Mouse (Mus musculus): ENCODE results near the gene Dcst1.

Gene Dcst1

GRCm38 (mm10) chr3:89339416-89339815 lies 25.6 kb downstream of the Dcst1 start:
- peak overlapping the region; percentile 88 for H3K4me3 ChIP-seq (replicated peaks; ENCODE audit: low read length)
- peak; percentile 100 for TF ChIP-seq CTCF (conservative IDR thresholded peaks at IDR 0.05; ENCODE audit: low read length)
- no peak for TF ChIP-seq POU5F1 (IDR thresholded peaks at IDR 0.05; ENCODE audit: borderline replicate concordance, low read length)
- peaks cover 59% of the 10 kb centered on the region for H3K4me1 ChIP-seq (replicated peaks; ENCODE audit: low read depth, low read length)
- H3K36me3 ChIP-seq (ENCODE audit: insufficient read depth, low read length), result peaks cover 49% of the 10 kb centered on the region
- peaks cover 9% of the 10 kb centered on the region for H3K27me3 ChIP-seq (ENCODE audit: insufficient read depth, low read length)
- no peaks in the 10 kb centered on the region for H3K9me3 ChIP-seq (ENCODE audit: low read length)

- H3K4me3 ChIP-seq (replicated peaks; ENCODE audit: low read length), result peak within 1 kb of the TSS; percentile 88
- no peak for TF ChIP-seq CTCF (conservative IDR thresholded peaks at IDR 0.05; ENCODE audit: low read length)
- H3K36me3 ChIP-seq (ENCODE audit: insufficient read depth, low read length), result peaks cover 49% of the 10 kb centered on the region
- H3K4me1 ChIP-seq (replicated peaks; ENCODE audit: low read depth, low read length), result peaks cover 74% of the 10 kb centered on the region
- H3K9me3 ChIP-seq (ENCODE audit: low read length), result no peaks in the 10 kb centered on the region
- H3K27me3 ChIP-seq (ENCODE audit: insufficient read depth, low read length), result peaks cover 18% of the 10 kb centered on the region
Observed at GRCm38 (mm10) chr3:89337721-89338578, 27.1 kb downstream of the Dcst1 start, which contains the start of gene Efna4. TSS of gene Efna4 (minus strand) at chr3:89338028.

DNA sequence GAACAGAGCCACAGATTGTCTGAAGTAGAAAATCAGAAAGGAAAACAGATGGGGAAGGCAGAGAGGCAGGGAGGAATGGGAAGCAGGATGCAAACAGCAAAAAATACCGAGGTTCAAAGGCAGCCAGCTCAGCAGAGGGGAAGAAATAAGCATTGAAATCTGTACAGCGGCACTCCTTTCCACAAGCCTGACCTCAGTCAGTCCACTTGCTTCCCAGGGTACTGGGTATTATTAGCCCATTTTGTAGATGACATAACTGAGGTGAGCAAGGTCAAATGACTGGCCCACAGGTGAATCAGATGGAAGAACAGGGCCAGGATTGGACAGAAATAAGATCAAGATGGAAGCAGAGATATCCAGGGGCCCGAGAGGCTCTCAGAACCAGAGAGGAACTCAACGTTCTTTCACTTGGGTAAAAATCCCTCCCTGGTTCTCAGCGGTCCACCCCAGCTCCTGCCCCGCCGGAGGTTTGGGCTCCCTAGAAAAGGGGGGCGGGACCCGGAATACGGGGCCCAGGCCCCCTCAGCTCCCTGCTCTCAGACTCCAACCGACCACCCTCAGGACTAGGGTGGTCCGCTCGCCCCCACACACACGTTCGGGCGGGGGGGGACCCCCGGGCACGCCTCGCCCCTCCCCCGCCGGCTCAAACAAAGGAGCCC lies 27.9 kb downstream of the Dcst1 start:
- Histone ChIP-seq H3K4me1 (replicated peaks; ENCODE audit: low read depth, low read length) (peaks cover 81% of the 10 kb centered on the region), H3K9me3 (ENCODE audit: low read length) (no peaks in the 10 kb centered on the region), H3K27me3 (ENCODE audit: insufficient read depth, low read length) (peaks cover 18% of the 10 kb centered on the region), H3K36me3 (ENCODE audit: insufficient read depth, low read length) (peaks cover 42% of the 10 kb centered on the region), H3K4me3 (replicated peaks; ENCODE audit: low read length) (peak overlapping the region; percentile 88)
- no peak for TF ChIP-seq POU5F1 (IDR thresholded peaks at IDR 0.05; ENCODE audit: borderline replicate concordance, low read length)
- no peak for TF ChIP-seq NANOG (IDR thresholded peaks at IDR 0.05; ENCODE audit: borderline replicate concordance, low read length)
- no peak for TF ChIP-seq CTCF (conservative IDR thresholded peaks at IDR 0.05; ENCODE audit: low read length)

DNA sequence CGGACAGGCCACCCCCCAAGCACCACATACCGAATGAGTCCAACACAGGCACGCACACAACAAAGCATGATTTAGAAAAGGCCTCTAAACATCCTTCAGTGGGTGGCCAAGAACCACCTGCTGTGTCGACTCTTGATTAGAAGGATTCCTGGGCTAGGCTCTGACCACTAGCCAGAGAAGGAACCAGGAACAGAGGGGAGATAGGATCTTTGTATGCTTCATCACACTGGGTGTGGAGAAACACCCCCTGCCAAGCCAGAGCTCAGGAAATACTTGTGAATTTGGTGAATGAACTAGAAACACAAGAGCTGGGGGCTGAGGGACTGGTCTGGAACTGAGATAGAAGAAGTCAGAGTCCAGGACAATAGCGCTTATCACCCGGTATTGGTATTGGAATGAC lies 28.5 kb downstream of the Dcst1 start:
- Histone ChIP-seq H3K27me3 (ENCODE audit: insufficient read depth, low read length) (peaks cover 18% of the 10 kb centered on the region), H3K9me3 (ENCODE audit: low read length) (no peaks in the 10 kb centered on the region), H3K4me1 (replicated peaks; ENCODE audit: low read depth, low read length) (peaks cover 88% of the 10 kb centered on the region), H3K36me3 (ENCODE audit: insufficient read depth, low read length) (peaks cover 35% of the 10 kb centered on the region), H3K4me3 (replicated peaks; ENCODE audit: low read length) (peak overlapping the region; percentile 88)
- TF ChIP-seq CTCF (conservative IDR thresholded peaks at IDR 0.05; ENCODE audit: low read length), result no peak
- no peak for TF ChIP-seq NANOG (IDR thresholded peaks at IDR 0.05; ENCODE audit: borderline replicate concordance, low read length)
- no peak for TF ChIP-seq POU5F1 (IDR thresholded peaks at IDR 0.05; ENCODE audit: borderline replicate concordance, low read length)

GRCm38 (mm10) chr3:89333053-89333452 lies 32.0 kb downstream of the Dcst1 start:
- H3K9me3 ChIP-seq (ENCODE audit: low read length), result no peaks in the 10 kb centered on the region

GRCm38 (mm10) chr3:89332476-89332875 lies 32.6 kb downstream of the Dcst1 start:
- Histone ChIP-seq H3K4me1 (replicated peaks; ENCODE audit: low read depth, low read length) (peaks cover 98% of the 10 kb centered on the region), H3K36me3 (ENCODE audit: insufficient read depth, low read length) (peaks cover 26% of the 10 kb centered on the region), H3K4me3 (replicated peaks; ENCODE audit: low read length) (no peak overlapping the region), H3K9me3 (ENCODE audit: low read length) (no peaks in the 10 kb centered on the region), H3K27me3 (ENCODE audit: insufficient read depth, low read length) (peaks cover 18% of the 10 kb centered on the region)
- TF ChIP-seq NANOG (IDR thresholded peaks at IDR 0.05; ENCODE audit: borderline replicate concordance, low read length) (no peak), CTCF (conservative IDR thresholded peaks at IDR 0.05; ENCODE audit: low read length) (no peak), POU5F1 (IDR thresholded peaks at IDR 0.05; ENCODE audit: borderline replicate concordance, low read length) (no peak)

More at GRCm38 (mm10) chr3:89333053-89333452, 32.0 kb downstream of the Dcst1 start:
- Histone ChIP-seq H3K36me3 (ENCODE audit: insufficient read depth, low read length) (peaks cover 26% of the 10 kb centered on the region), H3K4me3 (replicated peaks; ENCODE audit: low read length) (peak overlapping the region; percentile 39; the same call in 1 of the 2 replicates), H3K4me1 (replicated peaks; ENCODE audit: low read depth, low read length) (peaks cover 93% of the 10 kb centered on the region), H3K27me3 (ENCODE audit: insufficient read depth, low read length) (peaks cover 18% of the 10 kb centered on the region)
- TF ChIP-seq POU5F1 (IDR thresholded peaks at IDR 0.05; ENCODE audit: borderline replicate concordance, low read length) (no peak), CTCF (conservative IDR thresholded peaks at IDR 0.05; ENCODE audit: low read length) (no peak)

- H3K4me1 ChIP-seq (replicated peaks; ENCODE audit: low read depth, low read length), result peaks cover 99% of the 10 kb centered on the region
- H3K9me3 ChIP-seq (ENCODE audit: low read length), result no peaks in the 10 kb centered on the region
- H3K36me3 ChIP-seq (ENCODE audit: insufficient read depth, low read length), result peaks cover 26% of the 10 kb centered on the region
- no peak for TF ChIP-seq NANOG (IDR thresholded peaks at IDR 0.05; ENCODE audit: borderline replicate concordance, low read length)
- peaks cover 18% of the 10 kb centered on the region for H3K27me3 ChIP-seq (ENCODE audit: insufficient read depth, low read length)
- H3K4me3 ChIP-seq (replicated peaks; ENCODE audit: low read length), result peak overlapping the region; percentile 61
Observed at GRCm38 (mm10) chr3:89332013-89332412, 33.0 kb downstream of the Dcst1 start.

DNA sequence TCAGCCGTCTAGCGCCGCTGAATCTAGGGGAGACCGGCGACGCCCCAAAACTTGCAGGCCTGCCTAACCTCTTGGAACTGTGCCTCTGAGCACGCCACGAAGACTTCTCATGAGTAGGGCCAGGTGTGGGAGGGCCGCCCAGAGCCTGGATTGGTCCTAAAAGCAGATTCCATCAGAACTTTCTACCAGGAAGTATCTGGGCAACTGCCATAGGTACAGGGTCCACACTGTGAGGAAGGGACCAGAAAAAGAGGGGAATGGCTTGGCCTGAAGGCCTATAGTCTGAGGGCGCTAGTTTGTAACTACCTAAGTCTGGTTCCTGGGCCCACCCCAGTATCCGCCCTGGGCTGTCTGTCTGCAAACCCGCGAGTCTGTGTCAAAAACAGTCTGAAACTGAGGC lies 33.5 kb downstream of the Dcst1 start:
- no peaks in the 10 kb centered on the region for H3K9me3 ChIP-seq (ENCODE audit: low read length)
- peaks cover 26% of the 10 kb centered on the region for H3K36me3 ChIP-seq (ENCODE audit: insufficient read depth, low read length)
- H3K4me1 ChIP-seq (replicated peaks; ENCODE audit: low read depth, low read length), result peaks cover 99% of the 10 kb centered on the region
- peaks cover 18% of the 10 kb centered on the region for H3K27me3 ChIP-seq (ENCODE audit: insufficient read depth, low read length)
- TF ChIP-seq CTCF (conservative IDR thresholded peaks at IDR 0.05; ENCODE audit: low read length), result no peak
- no peak for TF ChIP-seq NANOG (IDR thresholded peaks at IDR 0.05; ENCODE audit: borderline replicate concordance, low read length)
- TF ChIP-seq POU5F1 (IDR thresholded peaks at IDR 0.05; ENCODE audit: borderline replicate concordance, low read length), result no peak
- peak overlapping the region; percentile 61 for H3K4me3 ChIP-seq (replicated peaks; ENCODE audit: low read length)
